Mouse (Mus musculus) lung, adult 2 months (tissue): ENCODE measurements around the gene 1700092M07Rik.
A peak's percentile ranks its signal among the peaks of the same experiment; 100 is the strongest.

Experiments
- CTCF ChIP-seq: fragments of 200-500 bp; IDR thresholded peaks from 2 replicates; pipeline ENCODE4 v1.5.1; 2011; ENCODE audit warnings: mild to moderate bottlenecking, low read length, control low read depth; ENCODE audit not compliant: insufficient read depth
- POLR2A ChIP-seq: fragments of 200-500 bp; IDR thresholded peaks from 2 replicates; pipeline ENCODE4 v1.6.1; 2011; ENCODE audit warnings: low read depth, mild to moderate bottlenecking, control low read depth, low read length, borderline replicate concordance; ENCODE audit errors: extremely low read depth

- TF ChIP-seq CTCF = peak; percentile 62; the same call in 1 of the 2 replicates
- TF ChIP-seq POLR2A = no peak
Measured at GRCm38 (mm10) chr19:8718357-8718756, 22.2 kb upstream of the 1700092M07Rik start.
